Mouse (Mus musculus) B cell, adult 2 months (primary cell): ENCODE results near the gene Gk5.
"Not testable (repeated sequence)": the region's sequence is repeated elsewhere in the genome, so short reads cannot be mapped to it uniquely, and the experiment has no call there.

Source experiments
- DNase-seq, 2 experiments: peaks; one replicate each; pipeline ENCODE4 v3.0.0; 2022

The Gk5 gene

GRCm38 (mm10) chr9:96118861-96119772 lies at the start of gene Gk5:
Gene Gk5, plus strand, starts transcription at chr9:96119362.
- peak; percentile 100 for DNase-seq

GRCm38 (mm10) chr9:96078752-96079315 lies 40.3 kb upstream of the Gk5 start:
- DNase-seq = no peak

- DNase-seq = no peak
Measured at GRCm38 (mm10) chr9:96085293-96085692, 33.9 kb upstream of the Gk5 start.

- no peak for DNase-seq
Measured at GRCm38 (mm10) chr9:96087671-96088070, 31.5 kb upstream of the Gk5 start.

DNA sequence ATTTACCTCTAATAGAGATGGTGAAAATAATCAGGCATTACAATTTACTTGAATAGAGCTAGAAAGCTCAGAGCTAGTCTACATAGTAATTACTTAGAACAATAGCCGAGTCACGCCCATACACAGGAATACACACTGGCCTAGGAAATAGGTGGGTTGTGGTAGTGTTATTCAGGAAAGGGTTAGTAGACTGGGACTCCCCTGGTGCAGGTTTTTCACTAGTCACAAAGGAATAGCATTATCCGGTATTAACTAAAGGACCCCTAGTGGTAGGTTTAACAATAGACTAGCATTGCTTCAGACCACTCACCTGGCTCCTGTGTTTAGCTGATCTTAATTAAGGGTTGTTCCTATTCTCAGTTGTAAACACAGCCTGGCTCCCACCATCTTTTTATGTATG lies 30.7 kb upstream of the Gk5 start:
- DNase-seq = not testable (repeated sequence)

DNA sequence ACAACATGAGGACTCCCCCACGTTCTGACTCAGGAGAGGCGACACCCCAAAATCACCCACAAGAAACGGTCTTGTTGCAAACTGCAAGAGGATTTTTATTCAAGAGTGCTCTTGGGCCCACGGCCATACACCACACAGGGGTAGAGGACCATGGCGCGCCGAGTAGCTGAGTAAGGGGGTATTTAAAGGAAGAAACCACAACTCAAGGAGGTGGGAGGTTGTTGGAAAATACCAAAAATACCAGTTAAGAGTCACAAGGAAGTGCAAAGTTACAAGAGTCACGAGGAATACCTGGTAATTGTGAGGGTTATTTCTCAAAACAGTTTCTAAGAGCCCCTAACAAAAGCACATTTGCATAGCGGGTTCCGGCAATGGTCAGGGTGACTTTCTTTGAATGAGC lies 26.5 kb upstream of the Gk5 start:
- not testable (repeated sequence) for DNase-seq

GRCm38 (mm10) chr9:96093221-96093620 lies 25.9 kb upstream of the Gk5 start:
- DNase-seq = no peak

GRCm38 (mm10) chr9:96094341-96094740 lies 24.8 kb upstream of the Gk5 start:
- no peak for DNase-seq

- DNase-seq = no peak
Measured at GRCm38 (mm10) chr9:96095192-96095591, 24.0 kb upstream of the Gk5 start.

DNA sequence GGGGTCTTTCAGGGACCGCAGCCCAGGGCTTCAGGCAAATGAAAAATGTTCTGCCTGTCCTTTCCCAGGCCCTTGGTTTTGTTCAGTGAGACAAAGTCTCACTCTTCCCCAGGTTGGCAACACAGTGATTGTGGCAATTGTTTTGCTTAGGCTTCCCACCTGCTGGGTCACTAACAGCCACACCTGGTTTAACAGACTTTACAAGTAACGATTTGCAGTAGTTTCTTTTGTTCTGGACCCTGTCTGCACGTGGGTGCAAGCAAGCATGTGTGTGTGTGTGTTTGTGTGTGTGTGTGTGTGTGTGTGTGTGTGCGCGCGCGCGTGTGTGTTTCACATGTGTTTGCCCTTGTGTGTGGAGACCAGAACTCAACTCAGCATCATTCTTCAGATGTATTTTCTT lies 16.3 kb upstream of the Gk5 start:
- DNase-seq = no peak

DNA sequence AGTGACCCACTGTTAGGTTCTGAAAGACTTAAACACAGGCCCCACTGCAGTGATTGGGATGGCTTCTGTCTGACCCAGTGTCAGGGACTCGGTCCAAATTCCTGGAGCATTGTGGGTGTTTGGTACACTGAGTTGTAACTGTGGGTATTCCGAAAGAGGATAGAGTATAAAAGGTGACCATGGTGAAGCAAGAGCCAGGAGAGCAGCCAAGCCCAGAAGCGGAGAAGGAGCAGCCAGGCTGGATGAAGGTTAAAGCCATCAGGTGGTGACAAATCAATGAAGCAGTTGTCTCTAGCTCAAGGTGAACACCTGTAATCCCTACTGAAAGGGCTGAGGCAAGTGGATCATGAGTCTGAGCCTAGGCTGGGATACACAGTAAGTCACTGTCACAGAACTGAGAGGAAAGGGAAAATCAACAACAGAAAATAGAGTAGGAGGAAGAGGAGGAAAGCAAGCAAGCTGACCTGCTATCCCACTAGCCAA lies 6.2 kb upstream of the Gk5 start:
- no peak for DNase-seq

DNA sequence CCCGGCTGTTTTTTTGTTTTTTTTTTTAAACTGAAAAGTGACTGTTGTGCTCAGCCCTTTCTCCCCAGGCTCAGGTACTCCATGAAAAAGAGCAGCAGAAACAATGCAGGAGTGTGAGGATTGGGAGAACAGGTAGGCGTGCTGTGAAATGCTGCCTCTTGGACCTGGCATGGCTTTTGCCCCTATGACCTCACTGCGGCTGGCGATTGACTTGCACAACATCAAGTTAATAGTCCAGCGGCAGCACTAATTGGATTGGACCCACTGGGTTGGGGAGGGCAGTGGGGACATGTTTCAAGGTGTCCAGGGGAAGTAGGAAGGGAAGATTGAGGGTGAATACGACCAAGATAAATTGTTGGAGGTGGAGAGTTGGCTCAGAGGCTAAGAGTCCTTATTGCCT lies 2.4 kb upstream of the Gk5 start:
- DNase-seq = no peak

DNA sequence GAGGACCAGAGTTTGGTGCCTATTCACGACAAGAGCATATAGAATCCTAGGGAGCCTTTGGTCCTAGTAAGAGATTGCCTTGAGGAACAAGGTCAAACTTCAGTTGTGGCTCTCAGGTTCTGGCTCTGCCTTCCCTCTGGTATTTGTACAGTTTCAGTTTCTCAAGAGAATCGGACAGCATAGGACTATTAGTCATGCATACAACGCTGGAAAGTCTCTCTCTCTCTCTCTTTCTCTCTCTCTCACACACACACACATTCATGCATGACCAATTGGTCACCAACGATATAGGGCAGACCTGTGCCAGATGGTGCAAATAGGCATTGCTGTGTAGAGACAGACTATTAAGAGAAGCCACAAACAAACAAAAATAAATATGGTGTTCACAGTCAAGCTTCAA lies 946 bp upstream of the Gk5 start:
- peak; percentile 10 to 17 for DNase-seq

- DNase-seq = no peak
Measured at GRCm38 (mm10) chr9:96127972-96128371, 8.8 kb downstream of the Gk5 start.

DNA sequence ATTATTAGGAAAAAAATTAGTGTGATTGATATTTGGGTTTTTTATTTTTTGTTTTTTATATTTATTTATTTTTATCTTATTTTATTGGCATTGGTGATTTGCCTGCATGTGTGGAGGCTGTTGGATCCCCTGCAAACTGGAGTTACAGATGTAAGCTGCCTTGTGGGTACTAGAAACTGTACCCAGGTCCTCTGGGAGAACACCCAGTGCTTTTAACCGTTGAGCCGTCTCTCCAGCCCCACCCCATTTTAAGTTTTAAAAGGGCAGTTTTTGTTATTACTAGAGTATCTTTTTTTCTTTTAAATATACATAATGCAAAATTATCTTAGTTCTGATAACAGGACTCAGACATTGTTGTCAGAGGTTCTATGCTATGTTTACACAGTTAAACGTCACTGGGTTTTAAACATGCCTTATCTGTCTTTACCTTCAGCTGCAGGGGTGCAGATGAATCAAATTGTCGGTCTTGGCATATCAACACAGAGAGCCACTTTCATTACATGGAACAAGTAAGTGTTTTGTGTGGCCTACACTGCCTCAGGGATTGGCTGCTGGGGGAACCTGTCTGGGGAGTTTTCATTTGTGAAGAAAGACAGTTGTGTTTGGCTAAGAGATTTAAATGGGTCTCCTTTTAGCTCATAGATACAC lies 13.9 kb downstream of the Gk5 start:
- DNase-seq = no peak

DNA sequence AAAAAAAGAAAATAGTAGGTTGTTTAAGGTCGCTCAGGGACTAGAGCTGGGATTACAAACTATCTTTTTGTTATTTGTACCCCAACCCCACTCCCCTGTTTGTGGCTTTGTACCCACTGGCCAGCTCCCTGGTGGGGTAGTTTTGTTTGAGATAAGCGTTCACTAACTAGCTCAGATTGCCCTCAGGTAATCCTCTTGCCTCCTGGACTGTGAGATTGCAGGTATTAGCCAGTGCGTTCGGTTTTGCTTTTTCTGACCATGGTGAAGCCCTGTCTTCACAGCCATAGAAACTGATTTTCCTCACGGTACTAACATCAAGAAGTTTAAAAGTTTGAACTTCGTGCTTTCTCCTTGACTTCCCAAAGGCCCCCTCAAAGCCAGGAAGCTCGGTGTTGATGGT lies 15.3 kb downstream of the Gk5 start:
- no peak for DNase-seq

GRCm38 (mm10) chr9:96134916-96135315 lies 15.8 kb downstream of the Gk5 start:
- DNase-seq = no peak

DNA sequence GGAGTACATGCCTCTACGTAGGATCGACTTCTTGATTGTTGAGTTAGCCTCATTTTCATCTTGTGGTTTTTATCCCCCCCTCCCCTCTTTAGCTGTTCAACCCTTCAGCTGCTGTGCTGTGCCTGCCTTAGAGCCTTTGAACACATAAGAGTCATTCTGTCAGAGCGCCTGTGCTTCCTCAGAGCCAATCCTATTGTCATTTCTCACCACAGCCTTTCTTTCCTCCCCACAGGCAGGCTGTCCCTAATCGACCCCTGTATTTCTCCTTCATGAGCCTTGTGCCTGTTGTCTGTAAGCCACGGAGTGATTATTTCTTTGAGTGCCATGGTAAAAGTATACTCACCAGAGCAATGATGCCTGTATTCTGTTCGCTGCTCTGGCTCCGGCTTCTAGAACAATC lies 16.3 kb downstream of the Gk5 start:
- no peak for DNase-seq

DNA sequence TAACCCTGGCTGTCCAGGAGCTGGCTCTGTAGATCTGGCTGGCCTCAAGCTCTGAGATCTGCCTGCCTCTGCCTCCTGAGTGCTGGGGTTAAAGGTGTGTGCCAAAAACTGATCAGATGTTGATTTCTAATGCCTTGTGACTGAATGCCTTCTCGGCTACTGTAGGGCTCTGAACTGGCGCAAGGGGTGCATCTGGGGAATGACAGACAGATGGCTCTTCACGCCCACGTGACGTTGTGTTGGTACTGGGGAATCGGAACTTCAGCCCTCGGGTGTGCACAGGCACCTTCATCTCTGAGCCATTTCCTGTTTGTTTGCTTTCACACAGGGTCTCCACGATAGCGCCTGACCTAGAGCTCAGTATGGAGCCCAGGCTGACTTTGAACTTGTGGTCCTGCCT lies 19.8 kb downstream of the Gk5 start:
- no peak for DNase-seq

- no peak for DNase-seq
Measured at GRCm38 (mm10) chr9:96139876-96140275, 20.7 kb downstream of the Gk5 start.

DNA sequence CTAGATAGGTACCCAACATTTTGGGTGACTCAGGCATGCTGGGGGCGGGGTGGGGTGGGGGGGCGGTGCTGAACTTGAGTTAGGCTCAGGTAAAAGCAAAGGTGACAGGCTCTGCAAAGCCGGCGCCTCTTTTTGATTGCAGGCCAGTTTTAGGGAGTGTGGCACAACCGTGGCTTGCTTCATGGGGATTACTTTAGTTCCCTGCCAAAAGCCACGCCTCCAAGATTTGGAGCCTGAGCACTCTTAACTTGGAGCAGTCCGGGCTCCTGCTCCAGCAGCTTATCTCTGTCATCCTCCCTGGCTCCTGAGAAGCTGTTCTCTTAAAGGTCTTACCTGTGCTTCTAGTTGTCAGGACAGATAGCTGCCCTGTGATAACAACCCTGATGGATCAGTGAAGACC lies 21.8 kb downstream of the Gk5 start:
- DNase-seq = no peak

- no peak for DNase-seq
Measured at GRCm38 (mm10) chr9:96142499-96142898, 23.3 kb downstream of the Gk5 start.

GRCm38 (mm10) chr9:96143633-96144032 lies 24.5 kb downstream of the Gk5 start:
- DNase-seq = no peak

DNA sequence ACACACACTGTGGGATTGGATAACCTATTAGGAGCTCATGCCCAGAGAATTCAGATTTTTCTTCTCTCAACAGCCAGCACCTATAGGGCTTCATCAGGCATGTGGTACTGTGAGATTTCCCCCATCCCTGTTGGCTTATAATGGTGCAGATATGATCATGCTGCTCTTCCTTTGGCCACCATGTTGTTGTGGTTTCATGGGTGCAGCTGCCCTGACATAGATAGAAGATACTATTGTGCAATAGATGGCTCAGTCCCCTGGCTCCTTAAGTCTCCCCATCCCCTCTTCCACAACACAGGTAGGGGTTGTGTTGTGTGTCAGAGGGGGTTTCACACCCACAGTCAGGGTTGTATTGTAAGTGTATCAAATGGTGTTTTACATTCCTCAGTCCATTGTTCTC lies 25.7 kb downstream of the Gk5 start:
- no peak for DNase-seq
